Mouse (Mus musculus): ENCODE data around the gene Triobp. TPM values are rescaled to one million over a fixed set of nuclear protein-coding genes. Genes with fewer than 3 reads are reported as not detected.
A peak's percentile ranks its signal among the peaks of the same experiment; 100 is the strongest.

Triobp gene
- polyA plus RNA-seq, 1 experiment from 2014 or later: 31.6 TPM

DNA sequence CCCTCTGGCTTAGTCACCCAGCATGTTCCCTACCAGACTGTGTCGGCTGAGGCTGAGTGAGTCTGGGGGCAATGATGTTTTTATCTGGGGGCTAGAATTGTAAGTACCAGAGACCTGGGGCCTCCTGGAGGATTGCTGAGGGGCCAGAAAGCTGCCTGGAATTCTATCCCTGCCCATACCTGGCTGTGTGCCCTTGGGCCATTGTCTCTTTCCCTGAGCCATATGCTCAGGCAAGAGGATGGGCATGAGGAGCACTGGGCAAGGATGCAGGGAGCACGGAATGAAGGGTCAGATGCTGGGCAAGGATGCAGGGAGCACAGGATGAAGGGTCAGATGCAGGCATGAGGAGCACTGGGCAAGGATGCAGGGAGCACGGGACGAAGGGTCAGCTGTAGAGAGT, 32.6 kb downstream of the Triobp start:
- Histone ChIP-seq H3K4me3 (no peak overlapping the region), H3K27me3 (no peaks in the 10 kb centered on the region), H3K9me3 (no peaks in the 10 kb centered on the region), H3K36me3 (peaks cover 17% of the 10 kb centered on the region), H3K4me1 (replicated peaks) (peaks cover 37% of the 10 kb centered on the region), H3K27ac (no peak overlapping the region), H3K4me2 (no peak overlapping the region), H3K9ac (no peak overlapping the region)
- 93% methylated on average over 4 of the region's 4 CpGs for WGBS
- no peak for ATAC-seq (ENCODE audit: low FRiP score)

DNA sequence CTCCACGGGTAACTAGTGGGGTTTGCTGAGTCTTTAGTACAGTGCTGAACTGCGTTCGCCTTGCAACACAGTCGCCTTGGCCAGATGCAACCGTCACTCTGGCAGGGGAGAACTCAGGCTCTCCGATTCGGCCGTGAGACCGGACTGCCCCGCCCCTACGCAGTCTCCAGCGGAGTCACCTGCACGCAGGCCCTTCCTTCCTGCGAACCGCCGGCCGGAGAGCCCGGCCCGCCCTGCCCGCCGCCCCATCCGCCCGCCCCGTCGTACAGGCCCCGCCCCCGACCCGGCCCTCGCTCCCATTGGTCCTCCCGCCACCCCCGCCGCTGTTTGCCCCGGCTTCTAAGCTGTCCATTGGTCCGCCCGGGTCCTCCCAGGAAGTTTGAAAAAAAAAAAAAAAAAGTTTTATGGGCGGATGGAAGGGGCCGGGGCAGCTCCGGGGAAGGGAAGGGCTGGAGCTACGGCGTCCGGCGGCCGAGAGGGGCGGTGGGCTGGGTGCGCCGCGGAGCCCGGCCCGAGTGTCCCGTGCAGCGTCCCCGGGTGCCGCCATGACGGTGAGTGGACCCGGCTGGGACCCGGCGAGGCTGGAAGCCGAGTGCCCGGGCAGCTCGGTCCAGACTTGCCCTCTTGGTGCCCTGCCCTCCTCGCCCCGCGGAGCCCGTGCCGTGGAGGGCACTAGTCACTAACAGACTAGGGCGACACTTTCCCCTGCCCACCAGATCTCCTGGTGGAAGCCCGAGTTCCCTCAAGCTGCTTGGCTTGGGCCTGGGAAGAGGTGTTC, 35.3 kb downstream of the Triobp start:
- Histone ChIP-seq H3K27ac (peak overlapping the region; percentile 72), H3K4me1 (replicated peaks) (peaks cover 50% of the 10 kb centered on the region)
- ATAC-seq (ENCODE audit: low FRiP score): peak; percentile 78

DNA sequence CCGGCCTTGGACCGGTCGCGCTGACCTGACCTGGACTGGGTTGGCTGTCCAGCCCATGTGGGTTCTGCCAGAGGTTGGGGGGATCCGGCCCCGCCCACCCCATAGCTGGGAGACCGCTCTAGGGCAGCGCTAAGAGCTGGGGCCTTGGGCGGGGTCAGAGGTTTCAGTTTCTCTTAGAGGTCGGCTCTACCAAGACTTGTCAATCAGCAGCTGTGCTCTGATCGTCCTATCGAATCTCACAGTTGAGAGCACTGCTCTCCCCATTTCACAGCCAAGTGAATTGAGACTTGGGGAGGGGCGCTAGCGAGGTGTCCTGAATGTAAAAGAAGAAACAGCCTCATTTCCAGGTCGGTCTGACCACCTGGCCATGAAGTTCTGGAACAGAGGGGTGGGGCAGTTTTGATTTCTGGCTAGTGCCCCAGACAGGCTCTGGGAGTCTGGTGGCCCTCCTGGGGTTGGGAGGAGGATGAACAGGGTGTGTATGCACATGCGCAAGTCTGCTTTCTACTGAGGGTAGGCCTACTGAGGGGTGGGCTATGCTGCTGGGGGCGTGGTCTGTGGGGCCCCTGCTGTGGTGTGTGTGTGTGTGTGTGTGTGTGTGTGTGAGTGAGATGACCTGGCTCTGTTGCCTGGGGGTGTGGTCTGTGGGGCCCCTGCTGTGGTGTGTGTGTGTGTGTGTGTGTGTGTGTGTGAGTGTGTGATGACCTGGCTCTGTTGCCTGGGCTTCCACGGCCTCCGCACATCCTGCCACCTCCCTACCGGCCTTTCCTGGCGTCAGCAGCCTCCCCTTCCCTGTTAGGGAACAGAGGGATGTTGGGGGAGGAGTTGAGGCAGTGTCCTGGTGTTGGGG, 36.1 kb downstream of the Triobp start:
- under 1% methylated on average over 21 of the region's 21 CpGs for WGBS
- H3K27me3 ChIP-seq: no peaks in the 10 kb centered on the region
- no peaks in the 10 kb centered on the region for H3K9me3 ChIP-seq
- ATAC-seq (ENCODE audit: low FRiP score): peak; percentile 47
- H3K4me1 ChIP-seq (replicated peaks): peaks cover 53% of the 10 kb centered on the region
- H3K4me3 ChIP-seq: peak overlapping the region; percentile 56
- peak overlapping the region; percentile 74 for H3K4me2 ChIP-seq
- peaks cover 12% of the 10 kb centered on the region; the same call in 1 of the 2 replicates for H3K36me3 ChIP-seq
- H3K9ac ChIP-seq: peak overlapping the region; percentile 75
- H3K27ac ChIP-seq: peak overlapping the region; percentile 72

More for the DNA sequence above, 35.3 kb downstream of the Triobp start:
- peaks cover 5% of the 10 kb centered on the region; the same call in 1 of the 2 replicates for H3K36me3 ChIP-seq
- H3K27me3 ChIP-seq: no peaks in the 10 kb centered on the region
- peak overlapping the region; percentile 74 for H3K4me2 ChIP-seq
- WGBS: under 1% methylated on average over 61 of the region's 67 CpGs
- H3K9ac ChIP-seq: peak overlapping the region; percentile 75
- peak overlapping the region; percentile 56 for H3K4me3 ChIP-seq
- H3K9me3 ChIP-seq: no peaks in the 10 kb centered on the region

DNA sequence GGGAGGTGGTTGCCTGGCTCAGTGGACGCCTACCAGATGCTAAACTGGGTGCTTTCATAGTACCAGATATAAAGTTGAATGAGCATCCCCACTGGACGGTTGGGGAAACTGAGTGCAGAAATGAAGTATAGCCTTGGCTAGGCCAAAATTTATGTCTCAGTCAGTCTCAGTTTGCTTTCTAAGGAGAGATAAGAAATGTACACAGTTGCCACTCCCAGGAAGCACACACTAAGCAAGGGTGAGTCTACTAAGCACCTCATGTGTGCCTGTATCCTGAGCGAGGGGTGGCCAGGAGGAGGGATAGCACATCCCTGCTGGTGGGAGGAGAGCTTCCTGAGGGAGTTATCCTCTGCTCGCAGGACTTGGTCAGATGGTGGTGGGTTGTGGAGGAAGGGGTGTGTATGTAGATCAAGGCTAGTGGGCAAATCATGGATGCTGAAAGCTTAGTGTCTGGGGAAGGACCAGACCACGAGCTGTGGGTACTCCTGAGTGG, 36.8 kb downstream of the Triobp start:
- Histone ChIP-seq H3K4me1 (replicated peaks) (peaks cover 51% of the 10 kb centered on the region), H3K27me3 (no peaks in the 10 kb centered on the region), H3K9ac (peak overlapping the region; percentile 29; the same call in 1 of the 2 replicates), H3K4me2 (peak overlapping the region; percentile 74), H3K27ac (no peak overlapping the region), H3K36me3 (peaks cover 12% of the 10 kb centered on the region; the same call in 1 of the 2 replicates), H3K9me3 (no peaks in the 10 kb centered on the region), H3K4me3 (peak overlapping the region; percentile 56; the same call in 1 of the 2 replicates)
- WGBS: 50% methylated on average over 5 of the region's 5 CpGs
- ATAC-seq (ENCODE audit: low FRiP score): no peak

DNA sequence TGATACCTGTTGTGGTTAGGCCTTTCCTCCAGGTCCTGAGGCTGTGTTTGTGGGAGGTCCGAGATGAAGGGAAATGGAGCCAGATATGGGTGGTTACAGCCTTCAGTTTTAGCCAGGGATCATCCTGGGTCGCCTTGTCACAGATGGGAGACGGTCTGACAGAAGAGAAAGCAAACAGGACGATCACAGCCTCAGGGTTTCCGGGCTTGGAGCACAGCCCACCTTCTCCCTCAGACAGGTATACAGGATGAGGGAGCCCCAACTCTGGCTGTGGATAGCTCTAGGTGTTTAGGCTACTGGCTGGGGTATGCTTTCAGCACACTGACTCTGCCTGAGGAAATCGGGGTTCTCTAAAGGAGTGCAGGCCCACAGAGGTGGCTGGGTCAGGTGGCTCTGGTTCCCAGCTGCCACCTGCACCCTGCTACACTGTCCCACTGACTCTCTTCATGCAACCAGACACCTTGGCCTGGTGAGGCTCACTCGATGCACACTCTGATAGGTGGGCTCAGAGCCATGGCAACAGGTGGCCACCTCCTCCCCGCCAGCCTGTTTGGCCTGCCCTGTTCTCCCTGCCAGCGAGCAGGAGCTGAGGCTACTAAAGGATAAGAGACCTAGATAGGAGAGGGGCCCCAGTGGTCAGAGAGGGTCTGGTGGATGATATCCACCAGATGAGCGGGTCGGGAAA, 39.2 kb downstream of the Triobp start:
- no peak overlapping the region for H3K27ac ChIP-seq
- H3K4me2 ChIP-seq: no peak overlapping the region
- no peak overlapping the region for H3K4me3 ChIP-seq
- H3K4me1 ChIP-seq (replicated peaks): peaks cover 51% of the 10 kb centered on the region
- H3K9me3 ChIP-seq: no peaks in the 10 kb centered on the region
- H3K9ac ChIP-seq: no peak overlapping the region
- ATAC-seq (ENCODE audit: low FRiP score): no peak
- H3K36me3 ChIP-seq: peaks cover 36% of the 10 kb centered on the region
- 82% methylated on average over 11 of the region's 11 CpGs for WGBS
- H3K27me3 ChIP-seq: no peaks in the 10 kb centered on the region

DNA sequence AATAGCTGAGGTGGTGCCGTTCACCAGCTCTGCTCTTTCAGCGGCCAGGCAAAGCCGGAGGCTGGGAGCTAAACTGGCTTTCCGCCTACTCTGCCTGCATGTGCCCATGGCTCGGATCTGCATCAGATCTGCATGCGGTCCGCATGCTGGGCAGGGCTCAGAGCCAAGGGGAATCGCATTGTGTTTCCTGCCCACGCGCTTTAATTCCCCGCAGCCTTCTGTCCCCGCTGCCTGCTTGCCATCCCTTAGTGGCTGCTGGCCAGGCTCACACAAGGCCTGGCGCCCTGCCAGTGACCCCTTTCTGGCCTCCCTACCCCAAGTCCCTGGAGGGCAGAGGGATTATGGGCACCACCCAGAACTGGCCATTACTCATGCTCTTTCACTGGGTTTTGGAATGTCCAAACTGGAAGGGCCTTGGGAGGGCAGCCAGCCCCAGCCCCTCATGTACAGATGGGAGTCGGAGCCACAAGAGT, 41.0 kb downstream of the Triobp start:
- Histone ChIP-seq H3K4me3 (no peak overlapping the region), H3K27ac (peak overlapping the region; percentile 66), H3K27me3 (no peaks in the 10 kb centered on the region), H3K36me3 (peaks cover 54% of the 10 kb centered on the region), H3K4me2 (no peak overlapping the region), H3K4me1 (replicated peaks) (peaks cover 36% of the 10 kb centered on the region), H3K9me3 (no peaks in the 10 kb centered on the region), H3K9ac (no peak overlapping the region; the same call in 1 of the 2 replicates)
- WGBS: 41% methylated on average over 14 of the region's 14 CpGs
- ATAC-seq (ENCODE audit: low FRiP score): peak; percentile 72

DNA sequence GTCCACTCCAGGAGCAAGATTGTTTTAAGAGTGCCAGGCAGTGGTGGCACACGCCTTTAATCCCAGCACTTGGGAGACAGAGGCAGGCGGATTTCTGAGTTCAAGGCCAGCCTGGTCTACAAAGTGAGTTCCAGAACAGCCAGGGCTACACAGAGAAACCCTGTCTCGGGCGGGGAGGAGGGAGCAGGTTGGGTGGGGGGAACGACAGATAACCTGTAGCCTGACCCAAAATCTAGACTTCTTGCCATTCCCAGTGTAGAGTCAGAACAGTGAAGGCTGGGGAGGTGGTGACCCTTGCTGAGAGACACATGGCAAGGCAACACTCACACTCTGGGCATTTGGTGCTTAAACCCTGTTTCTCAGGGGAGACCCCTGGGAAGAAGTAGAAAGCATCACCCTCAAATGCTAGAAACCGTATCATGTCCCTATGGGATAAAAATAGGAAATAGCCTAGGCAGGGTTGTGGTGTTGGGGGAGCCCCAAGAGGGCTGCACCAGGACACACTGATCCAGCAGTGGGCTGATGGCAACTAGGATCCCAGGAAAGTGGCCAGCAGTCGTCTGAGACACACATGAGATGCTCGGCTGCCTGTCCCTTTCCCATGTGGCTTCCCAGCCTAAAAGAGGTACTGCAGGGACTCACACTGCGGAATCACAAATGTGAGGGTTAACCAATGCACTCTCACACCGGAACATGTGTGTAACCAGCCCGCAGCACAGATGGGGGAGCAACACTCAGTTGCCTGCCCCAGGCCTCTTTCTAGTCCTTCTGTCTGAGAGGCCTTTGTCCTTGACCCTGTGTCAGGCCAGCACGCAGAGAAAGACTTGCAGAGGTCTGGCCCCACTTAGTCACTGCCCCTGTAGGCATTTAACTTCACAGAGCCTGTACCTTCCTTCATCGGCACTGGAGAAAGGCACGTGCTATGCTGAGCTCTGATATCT, 41.9 kb downstream of the Triobp start:
- Histone ChIP-seq H3K4me2 (no peak overlapping the region), H3K27ac (no peak overlapping the region; the same call in 1 of the 2 replicates), H3K27me3 (no peaks in the 10 kb centered on the region)

DNA sequence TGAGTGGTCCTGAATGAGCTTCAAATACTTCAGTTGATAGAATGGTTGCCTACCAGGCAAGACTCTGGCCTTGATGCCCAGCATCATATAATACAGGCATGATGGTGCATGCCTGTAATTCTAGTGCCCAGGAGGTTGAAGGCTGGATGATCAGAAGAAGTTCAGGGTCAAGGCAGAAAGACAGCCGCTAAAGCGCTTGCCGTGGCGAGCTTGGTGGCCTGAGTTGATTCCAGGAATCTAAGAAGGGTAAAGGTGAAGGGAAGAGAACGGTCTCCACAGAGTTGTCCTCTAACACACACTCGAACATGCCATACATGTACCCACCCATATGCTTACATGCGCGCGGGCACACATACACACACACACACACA, 42.6 kb downstream of the Triobp start:
- Histone ChIP-seq H3K4me1 (replicated peaks) (peaks cover 24% of the 10 kb centered on the region), H3K9ac (no peak overlapping the region), H3K36me3 (peaks cover 70% of the 10 kb centered on the region), H3K9me3 (no peaks in the 10 kb centered on the region), H3K4me2 (no peak overlapping the region), H3K27me3 (no peaks in the 10 kb centered on the region), H3K4me3 (no peak overlapping the region), H3K27ac (no peak overlapping the region)
- 93% methylated on average over 9 of the region's 9 CpGs for WGBS
- no peak for ATAC-seq (ENCODE audit: low FRiP score)

More for the DNA sequence above, 41.9 kb downstream of the Triobp start:
- Histone ChIP-seq H3K9me3 (no peaks in the 10 kb centered on the region), H3K9ac (no peak overlapping the region), H3K36me3 (peaks cover 63% of the 10 kb centered on the region), H3K4me1 (replicated peaks) (peaks cover 28% of the 10 kb centered on the region), H3K4me3 (no peak overlapping the region)
- no peak for ATAC-seq (ENCODE audit: low FRiP score)
- 89% methylated on average over 14 of the region's 14 CpGs for WGBS

DNA sequence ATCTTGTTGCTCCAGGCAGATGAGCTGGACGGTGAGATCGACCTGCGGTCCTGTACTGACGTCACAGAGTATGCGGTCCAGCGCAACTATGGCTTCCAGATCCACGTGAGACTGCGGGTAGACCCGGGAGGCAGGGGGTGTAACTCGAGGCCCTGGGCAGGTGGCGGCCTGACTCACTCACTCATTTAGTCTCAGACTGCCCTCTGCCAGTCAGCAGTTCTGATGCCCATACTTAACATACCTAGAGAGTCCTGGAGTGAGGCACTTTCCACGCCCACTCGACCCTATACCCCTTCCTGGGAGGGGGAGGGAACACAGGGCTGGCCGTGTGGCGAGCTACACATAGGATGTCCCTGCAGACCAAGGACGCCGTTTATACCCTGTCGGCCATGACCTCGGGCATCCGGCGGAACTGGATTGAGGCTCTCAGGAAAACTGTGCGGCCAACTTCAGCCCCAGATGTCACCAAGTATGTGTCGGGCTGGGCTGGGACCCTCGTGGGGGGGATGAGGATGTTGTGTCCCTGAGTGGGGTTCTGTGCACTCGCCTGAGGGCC, 43.5 kb downstream of the Triobp start:
- H3K4me1 ChIP-seq (replicated peaks): peaks cover 24% of the 10 kb centered on the region
- H3K27ac ChIP-seq: no peak overlapping the region
- H3K9ac ChIP-seq: no peak overlapping the region
- H3K9me3 ChIP-seq: no peaks in the 10 kb centered on the region
- no peak overlapping the region for H3K4me3 ChIP-seq
- no peak for ATAC-seq (ENCODE audit: low FRiP score)
- H3K4me2 ChIP-seq: no peak overlapping the region
- WGBS: 93% methylated on average over 25 of the region's 25 CpGs
- peaks cover 79% of the 10 kb centered on the region for H3K36me3 ChIP-seq
- H3K27me3 ChIP-seq: no peaks in the 10 kb centered on the region

DNA sequence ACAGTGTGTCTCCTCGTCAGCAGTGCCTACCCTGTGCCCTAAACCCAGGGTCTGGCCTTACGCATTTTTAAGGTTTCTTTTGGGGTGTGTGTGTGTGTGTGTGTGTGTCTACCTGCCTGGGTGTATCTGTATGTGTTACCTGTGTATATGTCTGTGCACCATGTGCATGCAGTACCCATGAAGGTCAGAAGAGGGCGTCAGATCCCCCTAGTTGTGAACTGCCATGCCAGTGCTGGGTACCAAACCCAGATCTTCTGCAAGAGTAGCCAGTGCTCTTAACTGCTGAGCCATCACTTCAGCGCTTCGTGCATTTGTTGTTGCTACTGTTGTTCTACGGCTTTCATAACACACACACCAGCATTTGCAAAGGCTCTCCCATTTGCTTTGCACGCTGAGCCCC, 44.7 kb downstream of the Triobp start:
- Histone ChIP-seq H3K9ac (no peak overlapping the region), H3K27ac (no peak overlapping the region)

DNA sequence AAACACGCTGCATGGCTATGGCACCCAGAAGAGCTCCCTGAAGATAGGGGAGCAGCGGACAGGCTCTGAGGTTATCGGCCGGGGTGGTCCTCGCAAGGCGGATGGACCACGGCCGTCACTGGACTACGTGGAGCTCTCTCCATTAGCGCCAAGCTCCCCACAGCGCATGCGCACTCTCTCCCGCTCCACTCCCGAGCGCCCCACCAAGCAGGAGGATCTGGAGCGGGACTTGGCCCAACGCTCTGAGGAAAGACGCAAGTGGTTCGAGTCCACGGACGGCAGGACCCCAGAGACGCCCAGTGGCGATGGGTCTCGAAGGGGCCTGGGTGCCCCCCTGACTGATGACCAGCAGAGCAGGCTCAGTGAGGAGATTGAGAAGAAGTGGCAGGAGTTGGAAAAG, 45.4 kb downstream of the Triobp start:
- no peak overlapping the region for H3K9ac ChIP-seq
- no peak overlapping the region for H3K27ac ChIP-seq
- whole genome bisulfite sequencing: 96% methylated on average over 24 of the region's 24 CpGs
- H3K4me2 ChIP-seq: no peak overlapping the region
- ATAC-seq (ENCODE audit: low FRiP score): no peak
- no peak overlapping the region for H3K4me3 ChIP-seq
- peaks cover 85% of the 10 kb centered on the region for H3K36me3 ChIP-seq
- H3K4me1 ChIP-seq (replicated peaks): peaks cover 10% of the 10 kb centered on the region
- no peaks in the 10 kb centered on the region for H3K27me3 ChIP-seq
- H3K9me3 ChIP-seq: no peaks in the 10 kb centered on the region

More for the DNA sequence above, 44.7 kb downstream of the Triobp start:
- H3K9me3 ChIP-seq: no peaks in the 10 kb centered on the region
- no peak overlapping the region for H3K4me2 ChIP-seq
- H3K27me3 ChIP-seq: no peaks in the 10 kb centered on the region
- whole genome bisulfite sequencing: 92% methylated on average over 7 of the region's 7 CpGs
- no peak for ATAC-seq (ENCODE audit: low FRiP score)
- no peak overlapping the region for H3K4me3 ChIP-seq
- peaks cover 16% of the 10 kb centered on the region for H3K4me1 ChIP-seq (replicated peaks)
- H3K36me3 ChIP-seq: peaks cover 88% of the 10 kb centered on the region

Data from hindbrain, embryonic 13.5 days (tissue).